Mouse (Mus musculus) left cerebral cortex, adult 9 months (tissue): Measurements from ENCODE around the gene Myl12a.
A peak's percentile ranks its signal among the peaks of the same experiment; 100 is the strongest.

ENCODE experiments used
- DNase-seq, 2 experiments: peaks; one replicate each; pipeline ENCODE4 v3.0.0; 2022; ENCODE audit warnings: low spot score in 2 of 2

The Myl12a gene

GRCm38 (mm10) chr17:71002744-71003094, at the start of gene Myl12a:
Myl12a (minus strand) TSS chr17:71002878.
- no peak for DNase-seq

- DNase-seq: no peak
Observed at GRCm38 (mm10) chr17:71049292-71049691, 46.6 kb upstream of the Myl12a start.

DNA sequence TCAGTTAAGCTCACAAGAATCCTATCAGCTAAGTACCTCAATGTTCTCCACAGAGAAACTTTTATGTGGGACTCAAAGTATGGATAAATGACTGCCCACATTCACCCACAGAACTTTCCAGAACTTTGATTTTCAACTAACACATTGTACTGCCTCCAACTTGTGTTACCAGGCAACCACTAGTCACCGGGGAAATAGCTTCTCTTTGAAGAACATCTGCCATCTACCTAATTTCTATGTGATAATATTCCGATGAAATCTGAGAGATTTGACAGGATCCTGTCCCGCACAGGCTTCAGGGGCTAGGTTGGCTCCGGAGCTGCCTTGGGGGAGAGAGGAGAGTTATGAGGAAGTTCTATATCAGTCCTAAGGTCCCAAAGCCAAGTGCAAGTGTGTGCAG, 44.2 kb upstream of the Myl12a start:
- no peak for DNase-seq

DNA sequence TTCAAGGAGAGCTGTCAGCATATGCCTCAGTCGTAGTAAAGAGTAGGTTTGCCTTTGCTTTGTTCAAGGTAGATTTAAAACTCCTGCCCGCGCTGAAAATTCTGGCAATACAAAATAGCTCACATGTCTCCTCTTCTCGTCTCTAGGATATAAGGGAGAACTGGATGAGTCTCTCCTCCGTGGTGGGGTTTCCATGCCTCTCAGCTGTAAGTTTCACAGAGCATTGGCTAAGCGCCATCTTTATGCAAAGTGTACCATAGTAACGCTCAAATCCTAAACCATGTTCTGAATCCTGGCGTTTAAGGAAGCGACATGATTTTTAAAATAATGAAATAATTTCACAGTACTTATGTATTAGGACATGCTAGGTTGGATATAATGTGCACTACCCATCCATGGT, 42.9 kb upstream of the Myl12a start:
- no peak for DNase-seq

GRCm38 (mm10) chr17:71042645-71043044, 40.0 kb upstream of the Myl12a start:
- no peak for DNase-seq

DNA sequence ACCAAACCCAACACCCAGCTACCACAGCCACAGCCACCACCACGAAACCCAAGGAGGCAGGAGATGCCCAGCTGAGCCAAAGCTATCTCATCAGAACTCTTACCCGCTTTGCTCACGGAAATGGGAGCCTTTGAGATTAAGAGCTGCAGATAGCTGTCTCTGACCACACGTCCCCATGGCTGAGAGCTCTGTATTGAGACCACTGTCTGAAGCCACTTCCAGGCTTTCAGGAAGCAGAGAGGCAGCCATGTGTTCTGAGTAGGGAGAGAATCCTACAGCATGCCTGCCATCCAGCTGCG, 37.9 kb upstream of the Myl12a start:
- DNase-seq: no peak

DNA sequence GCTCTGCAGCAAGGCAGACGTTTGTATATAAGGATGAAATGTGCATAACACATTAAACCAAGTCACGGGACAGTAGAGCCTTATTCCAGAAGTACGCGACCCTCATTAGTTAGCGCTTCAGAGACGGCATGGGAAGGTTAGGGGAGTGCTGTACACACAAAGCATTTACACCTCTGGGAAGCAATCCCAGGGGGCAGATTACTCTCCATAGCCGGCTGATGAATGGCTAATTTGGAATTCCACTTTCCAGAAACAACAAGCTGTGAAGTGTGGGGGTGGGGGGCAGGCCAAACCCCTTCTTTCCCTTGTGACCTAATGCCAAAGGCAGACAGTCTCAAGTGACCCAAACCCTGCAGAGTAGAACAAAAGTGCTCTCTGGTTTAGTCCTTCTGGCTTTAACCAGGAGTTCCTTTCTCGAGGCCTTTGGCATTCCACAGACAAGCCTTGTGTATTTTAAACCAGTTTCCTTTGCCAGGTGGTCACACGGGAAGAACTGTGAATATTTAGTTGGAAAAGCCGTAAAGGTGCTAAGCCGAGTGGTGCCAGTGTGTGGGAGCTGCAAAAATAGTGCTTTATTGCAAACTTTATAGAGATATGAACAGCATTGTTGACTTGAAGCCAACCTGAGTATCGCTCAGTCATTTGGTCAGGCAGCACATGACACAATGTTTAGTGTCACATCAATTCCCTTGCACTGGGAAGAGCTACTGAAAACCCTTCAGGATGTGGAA, 37.3 kb upstream of the Myl12a start:
- DNase-seq: peak in 1 of 2 experiments; percentile 8

- no peak for DNase-seq
Observed at GRCm38 (mm10) chr17:71038812-71039211, 36.1 kb upstream of the Myl12a start.

GRCm38 (mm10) chr17:71037188-71037587, 34.5 kb upstream of the Myl12a start:
- no peak for DNase-seq

DNA sequence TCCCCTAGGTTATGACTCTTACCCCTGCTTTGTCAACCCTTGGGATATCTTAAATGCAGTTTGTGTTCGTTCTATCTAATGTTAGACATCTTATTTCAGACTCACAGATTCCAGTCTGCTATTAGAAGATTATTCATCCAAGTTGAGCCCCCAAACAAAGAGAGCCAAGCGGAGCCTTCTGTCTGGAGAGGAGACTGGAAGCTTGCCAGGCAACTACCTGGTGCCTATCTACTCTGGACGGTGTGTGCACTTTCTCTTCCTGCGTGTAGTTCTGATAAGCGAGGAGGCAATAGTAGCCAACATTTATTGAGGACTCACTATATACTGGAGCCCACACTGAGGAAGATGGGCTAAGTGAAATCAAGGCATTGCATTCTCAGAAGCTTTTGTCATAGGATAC, 31.8 kb upstream of the Myl12a start:
- no peak for DNase-seq

- no peak for DNase-seq
Observed at GRCm38 (mm10) chr17:71032719-71033118, 30.0 kb upstream of the Myl12a start.

DNA sequence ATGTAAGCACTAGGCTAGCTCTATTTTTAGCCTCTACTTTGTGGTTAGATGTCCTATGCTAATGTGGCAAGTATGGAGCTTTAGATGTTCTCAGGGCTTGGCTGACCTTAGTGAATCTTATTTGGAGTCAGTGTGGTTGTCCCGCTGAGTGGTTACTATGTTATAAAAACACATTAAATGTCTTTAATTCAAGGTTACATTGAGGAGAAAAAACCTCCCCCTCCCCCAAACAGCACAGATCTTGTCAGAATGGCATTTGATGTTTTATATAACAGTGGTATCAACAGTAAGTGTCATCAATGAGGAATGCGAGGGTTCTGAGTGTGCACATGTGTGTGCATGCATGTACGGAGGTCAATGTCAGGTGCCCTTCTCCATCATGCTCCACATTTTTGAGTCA, 24.5 kb upstream of the Myl12a start:
- DNase-seq: no peak

DNA sequence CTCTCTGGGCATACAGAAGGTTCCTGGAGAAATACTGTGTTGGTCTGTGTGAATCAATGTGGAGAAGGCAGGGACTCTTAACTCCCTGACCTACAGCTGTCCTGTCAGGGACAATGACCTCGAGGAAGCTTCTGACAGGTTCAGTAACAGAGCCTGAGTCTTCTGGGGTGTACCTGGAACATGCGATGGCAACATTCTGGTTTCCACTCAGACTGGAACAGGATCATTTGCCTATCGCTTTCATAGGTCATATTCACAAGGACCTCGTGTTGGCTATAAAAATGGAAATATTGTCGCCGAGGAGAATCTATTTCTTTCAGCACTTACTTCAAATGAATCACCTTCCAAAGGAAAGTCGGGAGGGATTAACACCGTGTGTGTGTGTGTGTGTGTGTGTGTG, 23.2 kb upstream of the Myl12a start:
- DNase-seq: no peak

- DNase-seq: no peak
Observed at GRCm38 (mm10) chr17:71024071-71024470, 21.4 kb upstream of the Myl12a start.

DNA sequence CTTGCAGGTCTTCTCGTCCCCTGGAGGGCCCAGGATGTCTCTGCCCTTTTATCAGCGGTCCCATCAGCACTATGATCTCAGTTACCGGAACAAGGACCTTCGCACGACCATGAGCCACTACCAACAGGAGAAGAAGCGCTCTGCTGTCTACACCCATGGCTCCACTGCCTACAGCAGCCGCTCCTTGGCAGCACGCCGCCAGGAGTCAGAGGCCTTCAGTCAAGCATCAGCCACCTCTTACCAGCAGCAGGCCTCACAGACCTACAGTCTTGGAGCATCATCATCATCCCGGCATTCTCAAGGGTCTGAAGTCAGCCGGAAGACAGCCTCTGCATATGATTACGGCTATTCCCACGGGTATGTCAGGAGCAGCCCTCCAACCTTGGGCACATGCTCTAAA, 20.2 kb upstream of the Myl12a start:
- DNase-seq: no peak

- no peak for DNase-seq
Observed at GRCm38 (mm10) chr17:71019860-71020259, 17.2 kb upstream of the Myl12a start.

- DNase-seq: no peak
Observed at GRCm38 (mm10) chr17:71019309-71019655, 16.6 kb upstream of the Myl12a start.

- no peak for DNase-seq
Observed at GRCm38 (mm10) chr17:71018616-71019308, 16.1 kb upstream of the Myl12a start.

DNA sequence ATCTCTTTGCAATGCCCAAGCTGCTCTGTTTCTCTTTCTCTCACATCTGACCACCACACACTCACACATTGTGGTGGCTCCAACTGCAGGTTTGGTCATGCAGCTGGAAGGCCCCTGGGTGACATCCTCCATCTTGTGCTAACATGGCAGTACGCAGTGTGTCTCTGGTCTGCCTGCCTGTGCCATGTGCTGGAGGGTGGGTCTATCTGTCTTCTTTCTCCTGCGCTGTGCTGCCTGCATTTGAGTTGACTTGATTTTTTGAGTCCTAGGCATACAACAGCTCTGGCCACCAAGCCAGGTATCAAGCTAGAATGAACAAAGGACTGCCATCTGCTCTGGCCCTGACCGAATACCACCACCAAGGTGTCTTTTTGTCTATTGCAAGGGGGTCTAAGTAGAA, 15.5 kb upstream of the Myl12a start:
- no peak for DNase-seq

DNA sequence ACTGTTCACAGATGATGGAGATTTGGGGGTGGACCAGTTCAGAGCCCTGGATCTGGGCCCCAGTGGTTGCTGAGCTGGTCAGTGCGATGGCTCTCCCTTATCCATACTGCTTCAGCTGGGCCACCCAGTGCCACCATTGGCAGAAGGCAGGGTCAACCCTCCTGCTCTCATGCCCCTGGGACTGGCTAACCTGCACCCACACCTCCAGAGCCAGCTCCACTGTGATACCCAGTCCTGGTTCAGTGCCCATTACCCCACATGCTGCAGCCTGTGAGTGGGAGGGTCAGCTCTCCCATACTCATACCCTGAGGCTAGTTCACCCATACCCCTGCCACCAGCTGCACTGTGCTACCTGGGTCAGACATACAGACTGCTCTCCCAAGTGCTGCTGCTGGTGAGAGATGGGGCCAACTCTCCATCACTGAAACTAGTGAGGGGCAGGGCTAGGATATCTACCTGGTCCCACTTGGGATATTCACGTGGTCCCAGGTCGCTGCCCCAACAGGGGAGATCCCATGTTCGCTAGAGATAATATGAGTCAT, 14.8 kb upstream of the Myl12a start:
- DNase-seq: no peak

- no peak for DNase-seq
Observed at GRCm38 (mm10) chr17:71014911-71015310, 12.2 kb upstream of the Myl12a start.

DNA sequence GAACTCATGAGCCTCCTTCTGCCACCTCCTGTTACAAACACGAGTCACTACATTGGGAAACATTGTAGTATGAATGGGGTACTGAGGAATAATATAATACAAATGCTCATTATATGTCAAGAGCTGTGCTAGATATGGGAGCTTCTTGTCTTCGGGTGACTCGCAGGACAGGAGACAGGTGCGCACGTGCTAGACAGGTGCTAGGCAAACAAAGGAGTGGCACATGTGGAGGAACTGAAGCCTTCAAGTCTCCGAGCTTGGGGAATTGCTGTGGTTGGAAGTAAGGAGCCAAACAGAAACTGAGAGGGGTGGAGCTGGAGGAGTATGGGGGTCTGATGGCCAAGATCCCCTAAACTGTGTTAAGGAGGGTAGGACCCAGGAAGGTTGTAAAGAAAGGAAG, 10.4 kb upstream of the Myl12a start:
- DNase-seq: no peak

DNA sequence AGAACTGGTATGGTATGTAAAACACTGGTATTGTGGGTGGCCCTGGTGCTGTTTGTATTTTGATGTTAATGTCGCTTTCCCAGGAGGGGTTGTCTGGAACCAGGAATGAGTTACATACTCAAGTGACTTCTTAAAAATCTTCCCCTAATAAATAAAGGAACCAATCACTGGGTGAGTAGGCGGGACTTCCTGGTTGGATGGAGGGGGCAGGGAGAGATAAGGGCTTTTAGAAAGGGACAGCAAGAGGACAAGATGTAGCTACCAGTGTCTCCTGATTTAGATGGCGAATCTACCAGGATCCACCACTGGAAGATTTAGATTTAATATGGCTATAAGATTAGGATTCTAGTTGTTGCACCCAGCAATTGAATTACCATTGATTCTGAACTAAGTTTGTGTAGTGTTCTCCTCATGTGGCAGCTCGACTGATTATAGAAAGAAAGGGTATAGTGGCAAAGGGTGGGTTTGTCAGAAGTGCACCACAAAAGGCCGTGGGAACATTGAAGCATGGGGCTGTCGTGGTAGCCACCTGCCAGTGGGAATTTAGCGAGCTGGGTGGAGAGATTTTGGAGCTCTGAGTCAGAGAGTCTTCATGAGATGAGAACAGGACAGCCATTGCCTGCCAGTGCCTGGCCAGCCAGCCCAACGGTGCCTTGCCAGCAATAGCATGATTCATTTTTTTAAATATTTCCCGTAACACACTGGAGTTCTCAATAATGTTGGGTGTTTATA, 9.4 kb upstream of the Myl12a start:
- no peak for DNase-seq
